Mouse (Mus musculus): ENCODE measurements around the gene Hoxb2. TPM values are rescaled to one million over a fixed set of nuclear protein-coding genes. Genes with fewer than 3 reads are reported as not detected.

Hoxb2 gene
- total RNA-seq, 2 experiments from 2014 or later: 1.7 TPM; not detected in 1

GRCm38 (mm10) chr11:96333241-96334001, 16.9 kb upstream of the Hoxb2 start:
- ATAC-seq (replicated peaks; ENCODE audit: poor library complexity, severe bottlenecking): no peak

- ATAC-seq (replicated peaks; ENCODE audit: poor library complexity, severe bottlenecking): no peak
These were observed 16.3 kb upstream of the Hoxb2 start for GRCm38 (mm10) chr11:96334002-96334364.

GRCm38 (mm10) chr11:96334998-96335397, 15.3 kb upstream of the Hoxb2 start:
- ATAC-seq (replicated peaks; ENCODE audit: poor library complexity, severe bottlenecking): no peak

- ATAC-seq (replicated peaks; ENCODE audit: poor library complexity, severe bottlenecking): no peak
These were observed 13.7 kb upstream of the Hoxb2 start for GRCm38 (mm10) chr11:96336597-96336996.

GRCm38 (mm10) chr11:96337026-96337425, 13.3 kb upstream of the Hoxb2 start:
- ATAC-seq (replicated peaks; ENCODE audit: poor library complexity, severe bottlenecking): no peak

GRCm38 (mm10) chr11:96338957-96339855, 11.1 kb upstream of the Hoxb2 start:
- ATAC-seq (replicated peaks; ENCODE audit: poor library complexity, severe bottlenecking): no peak

GRCm38 (mm10) chr11:96340698-96341365, 9.5 kb upstream of the Hoxb2 start:
- no peak; the same call in 1 of the 2 replicates for ATAC-seq (replicated peaks; ENCODE audit: poor library complexity, severe bottlenecking)

GRCm38 (mm10) chr11:96341701-96342575, 8.4 kb upstream of the Hoxb2 start:
- ATAC-seq (replicated peaks; ENCODE audit: poor library complexity, severe bottlenecking): no peak

- no peak for ATAC-seq (replicated peaks; ENCODE audit: poor library complexity, severe bottlenecking)
These were observed 7.8 kb upstream of the Hoxb2 start for GRCm38 (mm10) chr11:96342576-96342930.

- ATAC-seq (replicated peaks; ENCODE audit: poor library complexity, severe bottlenecking): no peak
These were observed 7.0 kb upstream of the Hoxb2 start for GRCm38 (mm10) chr11:96343206-96343745.

GRCm38 (mm10) chr11:96344061-96344877, 6.1 kb upstream of the Hoxb2 start:
- ATAC-seq (replicated peaks; ENCODE audit: poor library complexity, severe bottlenecking): no peak

GRCm38 (mm10) chr11:96344878-96345159, 5.5 kb upstream of the Hoxb2 start:
- ATAC-seq (replicated peaks; ENCODE audit: poor library complexity, severe bottlenecking): no peak

GRCm38 (mm10) chr11:96345220-96345892, 5.0 kb upstream of the Hoxb2 start:
- no peak for ATAC-seq (replicated peaks; ENCODE audit: poor library complexity, severe bottlenecking)

- ATAC-seq (replicated peaks; ENCODE audit: poor library complexity, severe bottlenecking): no peak
These were observed 4.2 kb upstream of the Hoxb2 start for GRCm38 (mm10) chr11:96345893-96346806.

GRCm38 (mm10) chr11:96346916-96347520, 3.3 kb upstream of the Hoxb2 start:
- no peak for ATAC-seq (replicated peaks; ENCODE audit: poor library complexity, severe bottlenecking)

GRCm38 (mm10) chr11:96347717-96348116, 2.6 kb upstream of the Hoxb2 start:
- ATAC-seq (replicated peaks; ENCODE audit: poor library complexity, severe bottlenecking): no peak
